Mouse (Mus musculus): ENCODE measurements at regions not wholly inside any gene's neighbourhood (a gene's known extent, or its start where the extent isn't known, plus 50 kb on each side); places are given as distances from the start of the nearest gene placed in this dataset.

DNA sequence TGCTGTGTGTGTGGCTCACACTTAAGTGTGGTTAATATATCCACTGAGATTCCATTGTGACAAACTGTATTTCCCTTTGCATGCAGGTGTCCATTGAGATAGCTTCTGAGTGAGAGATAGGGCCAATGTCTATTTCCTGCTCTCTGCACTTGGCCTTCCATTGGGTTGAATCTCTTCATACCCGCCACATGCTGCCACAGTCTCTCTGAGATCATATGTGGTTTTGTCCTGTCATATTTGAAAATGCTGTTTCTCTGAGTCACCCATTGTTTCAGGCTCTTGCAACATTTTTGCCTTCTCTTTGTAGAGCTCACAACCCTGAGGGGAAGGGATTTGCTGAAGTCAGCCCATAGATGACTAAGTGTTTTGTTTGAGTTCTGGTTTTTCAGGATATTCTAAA is 2081.3 kb downstream of the Olfm4 start:
- DNase-seq (ENCODE audit: low spot score in 2 of 2) = no peak

DNA sequence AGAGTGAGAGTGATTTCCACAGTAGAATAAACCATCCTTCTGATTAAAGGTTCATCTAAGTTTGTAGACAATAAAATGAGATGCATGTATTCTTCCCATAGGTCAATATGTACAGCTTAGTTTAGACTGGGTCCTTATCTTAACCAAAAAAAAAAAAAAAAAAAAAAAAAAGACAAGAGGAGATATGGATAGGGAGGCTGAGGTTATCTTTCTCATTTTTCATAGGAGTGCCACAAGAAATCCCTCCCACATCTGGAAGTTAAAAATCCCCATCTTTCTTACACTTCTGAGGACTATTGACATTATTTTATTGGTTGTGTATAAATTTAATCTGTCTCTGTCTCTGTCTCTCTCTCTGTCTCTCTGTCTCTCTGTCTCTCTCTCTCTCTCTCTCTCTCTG is 2117.8 kb downstream of the Olfm4 start:
- DNase-seq (ENCODE audit: low spot score in 2 of 2) = no peak

DNA sequence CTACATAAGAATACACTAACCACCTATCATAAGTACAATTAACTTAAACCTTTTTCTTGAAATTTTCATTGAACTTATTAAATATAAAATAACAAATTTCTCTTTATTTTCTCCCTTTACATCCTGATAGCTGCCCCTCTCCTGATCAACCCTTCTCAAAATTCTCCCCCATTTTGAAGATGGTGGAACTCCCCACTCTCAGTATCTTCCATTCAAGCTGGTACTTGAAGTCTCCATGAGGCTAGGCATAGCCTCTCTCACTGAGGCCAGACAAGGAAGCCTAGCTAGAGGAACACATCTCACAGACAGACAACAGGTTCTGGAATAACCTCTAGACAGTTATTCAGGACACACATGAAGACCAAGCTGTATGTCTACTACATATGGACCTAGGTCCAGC is 2129.0 kb downstream of the Olfm4 start:
- DNase-seq (ENCODE audit: low spot score in 2 of 2) = no peak

DNA sequence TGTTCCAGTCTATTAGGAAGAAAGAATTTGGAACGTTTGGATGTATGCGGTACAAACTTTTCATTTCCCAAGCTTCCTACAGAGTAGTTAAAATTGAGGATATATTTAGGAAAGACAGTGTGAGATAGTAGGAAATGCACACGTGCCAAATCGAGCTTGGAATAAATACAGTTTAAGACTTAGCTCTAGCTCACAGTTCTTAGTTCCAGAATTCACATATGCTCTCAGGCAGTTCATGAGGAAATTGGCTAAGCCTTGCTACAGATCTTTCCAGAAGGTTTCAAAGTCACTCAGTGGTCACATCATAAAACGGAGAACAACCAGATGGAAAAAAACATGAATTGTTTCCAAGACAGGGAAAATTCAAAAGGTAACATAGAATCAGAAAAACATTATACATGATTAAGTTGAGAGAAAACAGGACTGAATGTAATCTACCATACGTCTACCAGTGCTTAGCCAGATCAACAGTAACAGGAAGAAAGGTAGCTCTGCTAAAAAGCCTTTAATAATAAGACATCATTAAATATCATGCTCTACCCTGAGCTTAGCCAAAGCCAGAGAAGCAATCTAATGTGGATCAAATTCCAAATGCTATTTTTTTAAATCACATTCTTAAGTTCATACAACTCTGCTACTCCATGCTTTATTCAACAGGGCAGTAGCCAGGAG is 2165.1 kb downstream of the Olfm4 start:
- DNase-seq (ENCODE audit: low spot score in 2 of 2) = no peak

DNA sequence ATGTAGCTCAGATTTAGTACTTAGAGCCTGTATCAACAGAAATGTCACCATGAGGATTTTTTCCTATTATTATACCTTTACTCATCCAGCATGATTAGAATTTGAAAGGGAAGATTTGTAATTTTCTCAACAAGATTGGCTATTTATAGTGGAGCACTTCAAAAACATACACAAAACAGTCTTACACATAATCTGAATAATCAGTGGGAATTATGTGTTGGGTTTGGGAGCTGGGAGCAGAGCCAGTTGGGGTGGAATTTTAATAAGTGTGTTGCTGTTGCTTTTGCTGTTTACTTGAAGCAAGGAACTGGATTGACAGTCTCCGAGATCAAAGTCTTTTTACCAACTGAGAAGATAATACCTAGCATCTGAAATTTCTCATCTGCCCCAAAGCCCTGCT is 2201.5 kb downstream of the Olfm4 start:
- no peak for DNase-seq (ENCODE audit: low spot score in 2 of 2)

DNA sequence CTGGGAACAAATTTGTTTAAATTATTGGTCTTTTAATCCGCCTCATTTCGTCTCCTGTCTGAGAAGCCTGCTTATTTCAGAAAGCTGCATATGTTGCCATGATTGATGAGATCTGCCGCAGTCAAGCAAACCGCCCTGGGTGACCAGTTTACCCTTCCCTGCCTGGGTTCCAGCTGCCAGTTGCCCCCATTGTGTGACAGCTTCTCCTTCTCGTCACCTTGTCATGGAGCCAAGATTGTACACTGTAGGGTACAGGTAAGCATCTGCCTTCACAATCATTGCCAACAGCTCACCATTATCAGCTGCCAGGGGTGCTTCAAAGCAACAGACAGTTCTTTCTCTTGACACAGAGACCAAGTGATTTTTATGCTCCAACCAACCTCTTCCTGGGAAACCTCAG is 2226.5 kb downstream of the Olfm4 start:
- no peak for DNase-seq (ENCODE audit: low spot score in 2 of 2)

DNA sequence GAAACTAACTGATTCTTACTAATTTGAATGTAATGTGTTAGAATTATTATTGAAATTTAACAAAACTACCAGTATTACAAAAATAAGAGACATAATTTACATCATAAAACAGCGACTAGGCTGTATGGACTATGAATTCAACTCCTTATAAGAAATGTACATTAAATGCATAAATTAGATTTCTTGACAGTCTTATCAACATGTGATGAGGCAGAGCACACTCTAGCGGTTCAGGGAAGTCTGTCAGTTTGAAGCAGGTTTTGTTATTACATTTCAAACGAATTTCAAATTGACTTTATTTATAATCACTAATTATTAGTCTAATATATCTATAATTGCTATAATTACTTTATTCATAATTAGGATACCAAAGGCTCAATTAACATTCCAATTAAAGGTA is 2214.8 kb upstream of the Pcdh17 start:
- no peak for DNase-seq (ENCODE audit: low spot score in 2 of 2)

DNA sequence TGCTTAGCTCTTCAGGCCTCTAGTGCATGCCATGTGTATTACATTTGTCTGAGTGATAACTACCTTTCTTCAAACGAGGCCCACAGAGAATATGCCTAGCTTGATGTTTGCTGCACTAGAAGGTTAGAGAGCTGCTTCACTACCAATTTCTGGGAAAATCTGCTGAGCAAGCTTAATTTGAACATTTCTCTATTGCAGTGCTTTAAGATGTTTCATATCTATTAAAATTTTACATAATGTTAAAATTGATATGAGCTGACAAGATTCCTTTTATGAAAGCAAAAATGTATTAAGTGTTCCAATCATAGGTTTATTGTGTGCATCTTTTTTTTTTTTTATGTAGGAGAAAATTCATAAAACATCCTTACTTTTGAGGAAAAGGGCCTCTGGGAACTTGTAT is 2207.1 kb upstream of the Pcdh17 start:
- DNase-seq (ENCODE audit: low spot score in 2 of 2) = no peak

DNA sequence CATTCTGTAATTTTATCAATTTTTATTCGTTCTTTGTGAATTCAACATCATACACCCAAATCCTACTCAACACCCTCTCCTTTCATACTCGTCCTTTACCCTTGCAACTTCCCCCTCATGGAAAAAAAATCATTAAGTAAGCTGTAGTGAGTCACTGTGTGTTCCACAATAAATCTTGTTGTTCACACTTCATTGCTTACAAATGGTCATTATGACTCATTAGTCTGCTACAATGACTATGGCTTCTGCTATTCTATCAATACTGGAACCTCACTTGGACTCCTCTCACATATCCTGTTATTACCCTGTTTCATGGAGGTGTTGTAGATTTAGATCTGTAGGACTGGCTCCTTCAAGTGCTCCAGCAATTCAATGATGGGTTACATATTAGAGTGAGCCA is 2200.0 kb upstream of the Pcdh17 start:
- DNase-seq (ENCODE audit: low spot score in 2 of 2) = peak in 1 of 2 experiments; percentile 2

DNA sequence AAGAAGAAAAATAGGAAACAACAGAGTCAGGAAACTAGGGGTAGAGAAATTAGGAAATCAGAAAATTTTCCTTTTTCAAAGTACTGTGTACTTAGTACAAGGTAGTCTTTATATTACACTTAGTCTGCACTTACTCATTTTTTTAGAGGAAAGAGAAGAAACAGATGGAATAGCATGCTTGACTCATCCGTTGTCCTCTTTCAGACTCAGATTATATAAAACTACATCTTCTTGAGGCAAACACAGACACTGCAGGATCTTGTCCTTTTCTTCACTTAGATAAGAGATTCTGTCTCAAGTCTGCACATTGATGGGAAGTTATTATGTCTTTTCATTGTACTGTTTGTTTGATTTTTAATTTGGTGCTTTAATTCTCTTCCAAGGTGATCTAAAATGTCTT is 2198.5 kb upstream of the Pcdh17 start:
- peak in 1 of 2 experiments; percentile 3 for DNase-seq (ENCODE audit: low spot score in 2 of 2)
